Mouse (Mus musculus) MEL (cell line): Measurements from ENCODE around the gene Pid1.

Experiments used
- CTCF ChIP-seq, 3 experiments: IDR thresholded peaks in 2 of 3; conservative IDR thresholded peaks in 1 of 3; 2 replicates each; pipeline ENCODE4 v1.5.1; 2011 to 2012; ENCODE audit warnings: low read length in 3 of 3, low read depth in 2 of 3, mild to moderate bottlenecking in 2 of 3, improper control_type of control experiment in 1 of 3, inconsistent platforms in 1 of 3, mixed read lengths in 1 of 3, moderate library complexity in 1 of 3; ENCODE audit not compliant: control insufficient read depth in 1 of 3, insufficient read depth in 1 of 3, poor library complexity in 1 of 3, severe bottlenecking in 1 of 3
- ELF1 ChIP-seq: IDR thresholded peaks from 2 replicates; pipeline ENCODE4 v1.6.1; 2014; ENCODE audit warnings: low read depth, mild to moderate bottlenecking, inconsistent platforms, low read length, improper control_type of control experiment, moderate library complexity
- EP300 ChIP-seq, 2 experiments: IDR thresholded peaks; 2 replicates each; pipeline ENCODE4 v1.6.1; 2011; ENCODE audit warnings: improper control_type of control experiment in 2 of 2, low read length in 2 of 2, low read depth in 1 of 2, mild to moderate bottlenecking in 1 of 2
- GATA1 ChIP-seq: IDR thresholded peaks from 2 replicates; pipeline ENCODE4 v1.6.1; 2011; ENCODE audit warnings: low read depth, low read length, improper control_type of control experiment
- MAFK ChIP-seq: IDR thresholded peaks from 2 replicates; pipeline ENCODE4 v1.6.1; 2011; ENCODE audit warnings: low read depth, mild to moderate bottlenecking, low read length, improper control_type of control experiment, borderline replicate concordance
- MAX ChIP-seq: IDR thresholded peaks from 2 replicates; pipeline ENCODE4 v1.6.1; 2011; ENCODE audit warnings: low read length, improper control_type of control experiment
- MEF2A ChIP-seq: IDR thresholded peaks from 2 replicates; pipeline ENCODE4 v1.6.1; 2014; ENCODE audit warnings: low read depth, mild to moderate bottlenecking, inconsistent platforms, low read length, improper control_type of control experiment; ENCODE audit not compliant: poor library complexity, insufficient replicate concordance, severe bottlenecking; ENCODE audit errors: extremely low read depth
- MYC ChIP-seq: IDR thresholded peaks from 2 replicates; pipeline ENCODE4 v1.6.1; 2011; ENCODE audit warnings: low read depth, mild to moderate bottlenecking, low read length, improper control_type of control experiment, moderate library complexity
- POLR2A ChIP-seq, 2 experiments: IDR thresholded peaks; 2 replicates each; pipeline ENCODE4 v1.6.1; 2011 to 2012; ENCODE audit warnings: low read length in 2 of 2, mild to moderate bottlenecking in 2 of 2, control low read depth in 1 of 2, improper control_type of control experiment in 1 of 2, low read depth in 1 of 2, moderate library complexity in 1 of 2; ENCODE audit not compliant: control insufficient read depth in 1 of 2, insufficient read depth in 1 of 2, poor library complexity in 1 of 2
- RCOR1 ChIP-seq: IDR thresholded peaks from 2 replicates; pipeline ENCODE4 v1.6.1; 2012; ENCODE audit warnings: low read depth, mild to moderate bottlenecking, inconsistent platforms, low read length, improper control_type of control experiment
- SMC3 ChIP-seq: IDR thresholded peaks from 2 replicates; pipeline ENCODE4 v1.6.1; 2011; ENCODE audit warnings: low read depth, low read length, improper control_type of control experiment
- USF1 ChIP-seq: IDR thresholded peaks from 2 replicates; pipeline ENCODE4 v1.6.1; 2014; ENCODE audit warnings: low read depth, mild to moderate bottlenecking, inconsistent platforms, low read length, improper control_type of control experiment, moderate library complexity

- TF ChIP-seq POLR2A (IDR thresholded peaks at IDR 0.05; ENCODE audit: control insufficient read depth in 1 of 2, insufficient read depth in 1 of 2, low read depth in 1 of 2, low read length in 2 of 2, poor library complexity in 1 of 2) (no peak), MYC (no peak), CTCF (IDR thresholded peaks at IDR 0.05 in 2 of 3, conservative IDR thresholded peaks at IDR 0.05 in 1 of 3; ENCODE audit: control insufficient read depth in 1 of 3, insufficient read depth in 1 of 3, low read depth in 2 of 3, low read length in 3 of 3, poor library complexity in 1 of 3, severe bottlenecking in 1 of 3) (no peak), RCOR1 (no peak), MAFK (no peak), MAX (no peak), USF1 (no peak), SMC3 (no peak), EP300 (IDR thresholded peaks at IDR 0.05; ENCODE audit: low read depth in 1 of 2, low read length in 2 of 2) (no peak), MEF2A (no peak), GATA1 (no peak), ELF1 (no peak)
These were observed 2.6 kb upstream of the Pid1 start for GRCm38 (mm10) chr1:84366553-84366952.
